Mouse (Mus musculus): ENCODE data around the gene Cep85l. TPM values are rescaled to one million over a fixed set of nuclear protein-coding genes. Genes with fewer than 3 reads are reported as not detected.

Cep85l gene
- total RNA-seq, 2 experiments from 2014 or later: 28.0 to 68.5 TPM

DNA sequence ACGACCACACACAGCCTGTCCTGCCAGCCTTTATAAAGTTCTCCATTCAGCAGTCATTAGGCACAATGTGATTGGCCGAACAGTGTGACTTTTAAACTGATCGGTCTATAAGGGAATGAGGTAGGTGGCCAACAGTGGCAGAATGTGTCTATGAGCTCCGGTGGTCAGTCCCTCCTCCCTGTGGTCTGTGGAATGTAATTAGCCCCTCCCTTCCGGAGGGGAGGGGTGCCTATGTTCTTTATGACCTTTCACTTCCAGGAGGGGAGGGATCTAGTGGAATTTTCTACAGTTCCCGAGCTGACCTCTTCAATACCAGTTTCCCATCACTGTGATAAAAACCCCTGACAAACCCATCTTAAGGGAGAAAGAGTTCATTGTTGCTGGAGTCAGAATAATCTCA, 144.4 kb downstream of the Cep85l start:
- DNase-seq: no peak
- intact Hi-C loops (cut with DNase I; ENCODE audit: low total_unique reads): no loop called here

DNA sequence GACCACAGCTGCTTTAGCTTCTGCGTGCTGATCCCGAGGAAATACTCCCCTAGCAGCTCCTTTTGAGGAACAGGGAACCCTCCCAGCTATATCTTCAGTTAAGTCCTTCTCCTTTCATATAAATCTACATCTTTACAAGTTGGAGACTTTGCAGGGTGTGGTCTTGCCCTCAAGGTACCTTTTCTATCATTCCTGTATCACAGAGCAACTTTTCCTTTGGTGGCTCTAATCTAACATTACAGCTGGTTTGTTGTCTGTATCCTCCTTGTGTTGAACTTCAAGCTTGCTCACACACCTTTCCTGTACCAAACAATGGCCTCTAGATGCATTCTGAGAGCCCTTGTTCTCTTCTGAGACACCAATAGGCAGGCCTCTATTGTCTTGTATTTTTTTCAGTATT, 145.1 kb downstream of the Cep85l start:
- no peak for DNase-seq
- intact Hi-C loops (cut with DNase I; ENCODE audit: low total_unique reads): no loop called here

DNA sequence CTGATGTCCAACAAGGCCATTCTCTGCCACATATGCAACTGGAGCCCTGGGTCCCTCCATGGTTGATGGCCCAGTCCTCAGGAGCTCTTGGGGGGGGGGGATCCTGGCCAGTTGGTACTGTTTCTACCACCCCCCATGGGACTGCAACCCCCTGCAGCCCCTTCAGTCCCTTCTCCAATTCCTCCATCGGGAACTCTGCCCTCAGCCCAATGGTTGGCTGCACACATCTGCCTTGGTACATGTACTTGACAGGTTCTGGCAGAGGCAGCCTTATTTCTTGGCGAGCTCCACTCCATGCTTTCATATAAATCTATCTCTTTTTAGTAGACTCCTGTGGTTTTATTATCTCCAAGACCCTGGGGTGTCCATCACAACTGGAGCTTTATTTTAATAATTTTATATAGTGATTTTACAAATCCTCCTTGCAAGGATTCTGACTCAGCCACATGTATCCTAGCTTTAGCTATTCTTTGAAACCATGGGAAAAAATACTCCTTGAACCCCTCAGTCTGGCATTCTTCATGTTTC, 145.6 kb downstream of the Cep85l start:
- no peak for DNase-seq
- intact Hi-C loops (cut with DNase I; ENCODE audit: low total_unique reads): no loop called here

DNA sequence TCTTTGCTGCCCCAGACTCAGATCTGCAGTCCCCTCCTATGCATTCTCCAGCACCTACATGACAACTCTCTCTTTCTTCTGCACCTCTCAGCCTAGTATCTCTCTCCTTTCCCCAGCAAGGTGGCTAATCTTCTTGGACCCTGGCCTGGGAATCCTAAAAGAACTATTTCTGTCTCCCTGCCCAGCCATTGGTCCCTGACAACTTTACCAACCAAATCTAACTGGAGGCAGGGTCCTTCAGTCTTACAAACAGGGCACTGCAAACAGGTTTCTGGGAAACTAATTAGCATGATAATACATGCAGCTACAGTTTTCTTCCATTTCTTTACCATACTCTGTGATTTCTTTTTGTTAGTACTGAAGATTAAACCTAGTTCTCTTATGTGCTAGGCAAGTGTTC, 148.9 kb downstream of the Cep85l start:
- intact Hi-C loops (cut with DNase I; ENCODE audit: low total_unique reads): no loop called here
- DNase-seq: no peak

DNA sequence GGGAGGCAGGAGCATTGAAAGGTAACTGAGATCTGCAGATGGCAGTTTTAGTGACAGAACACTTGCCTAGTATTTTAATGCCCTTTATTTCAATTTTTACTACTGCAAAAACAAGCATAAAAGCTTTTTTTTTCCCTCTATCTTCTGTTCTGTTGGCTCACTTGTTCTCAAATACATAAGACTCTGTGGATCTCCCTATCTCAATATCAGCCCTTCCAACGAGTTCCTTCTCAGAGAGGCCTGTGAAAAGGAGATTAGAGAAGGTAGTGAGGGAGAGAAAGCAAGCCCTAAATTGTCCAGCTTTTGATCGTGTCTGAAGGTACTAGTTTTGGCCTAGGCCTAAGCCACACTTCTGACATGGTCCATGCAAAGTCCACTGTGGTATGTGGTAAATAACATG, 150.6 kb downstream of the Cep85l start:
- intact Hi-C loops (cut with DNase I; ENCODE audit: low total_unique reads): no loop called here
- no peak for DNase-seq

Other genes with a start within 250 kb of the Cep85l start
- 1 to 10 TPM; 1.6 TPM for gene Pln, start 42.3 kb downstream of the Cep85l start, total RNA-seq (2021)
- gene Asf1a, start 216.8 kb upstream of the Cep85l start, total RNA-seq (2021): 10 to 100 TPM; 18.6 to 21.2 TPM